Mouse (Mus musculus) olfactory bulb, adult 2 months (tissue): ENCODE data around the gene Tbx3.

Source experiments
- CTCF ChIP-seq: fragments of 200-500 bp; IDR thresholded peaks from 2 replicates; pipeline ENCODE4 v1.5.1; 2012; ENCODE audit warnings: low read depth, mild to moderate bottlenecking, low read length, moderate library complexity; ENCODE audit not compliant: insufficient read depth
- POLR2A ChIP-seq: fragments of 200-500 bp; IDR thresholded peaks from 2 replicates; pipeline ENCODE4 v1.6.1; 2012; ENCODE audit warnings: mild to moderate bottlenecking, low read depth, low read length, moderate library complexity; ENCODE audit not compliant: insufficient read depth

GRCm38 (mm10) chr5:119659041-119659440 is 11.4 kb upstream of the Tbx3 start:
- no peak for TF ChIP-seq CTCF
- no peak for TF ChIP-seq POLR2A
